Mouse (Mus musculus) cerebellum, adult (tissue): ENCODE measurements around the gene Rab5if.

Experiments used
- ATAC-seq: cut with Nextera tagmentation; 2 replicates; pipeline ENCODE4 v1.9.2; 2017; ENCODE audit warnings: mild to moderate bottlenecking, moderate library complexity, mixed read lengths; ENCODE audit not compliant: insufficient number of reproducible peaks, low FRiP score, low TSS enrichment

Gene Rab5if

GRCm38 (mm10) chr2:156919796-156920195 is 56.9 kb downstream of the Rab5if start:
- ATAC-seq = no peak

GRCm38 (mm10) chr2:156923057-156923456 is 60.1 kb downstream of the Rab5if start:
- no peak for ATAC-seq
